Mouse (Mus musculus) kidney, adult 2 months (tissue): ENCODE data around the gene Disc1. TPM values are rescaled to one million over a fixed set of nuclear protein-coding genes. Genes with fewer than 3 reads are reported as not detected.

Experiments used
- DNase-seq: peaks from one replicate; pipeline ENCODE4 v3.0.0; 2021
- H3K27ac ChIP-seq: fragments of 200-500 bp; 2 replicates; pipeline ENCODE4 v1.5.1; 2012; ENCODE audit warnings: low read depth, low read length, control low read depth, inconsistent platforms; ENCODE audit not compliant: insufficient read depth
- H3K27me3 ChIP-seq: fragments of 200-500 bp; replicated peaks from 2 replicates; pipeline ENCODE4 v1.6.1; 2012; ENCODE audit warnings: mild to moderate bottlenecking, moderate library complexity, low read length, inconsistent platforms; ENCODE audit not compliant: control insufficient read depth, insufficient read depth
- H3K36me3 ChIP-seq: fragments of 200-500 bp; 2 replicates; pipeline ENCODE4 v1.6.1; 2012; ENCODE audit warnings: mild to moderate bottlenecking, moderate library complexity, low read length, inconsistent platforms; ENCODE audit not compliant: control insufficient read depth, insufficient read depth
- H3K4me1 ChIP-seq: fragments of 200-500 bp; 2 replicates; pipeline ENCODE4 v1.6.1; 2011; ENCODE audit warnings: low read length; ENCODE audit not compliant: control insufficient read depth, insufficient read depth
- H3K4me3 ChIP-seq: fragments of 200-500 bp; 2 replicates; pipeline ENCODE4 v1.5.1; 2011; ENCODE audit warnings: mild to moderate bottlenecking, low read depth, low read length, control low read depth; ENCODE audit not compliant: insufficient read depth
- CTCF ChIP-seq: fragments of 200-500 bp; conservative IDR thresholded peaks from 2 replicates; pipeline ENCODE4 v1.5.1; 2011; ENCODE audit warnings: low read depth, mild to moderate bottlenecking, control low read depth, low read length, moderate library complexity, mixed read lengths; ENCODE audit not compliant: insufficient read depth, insufficient read length
- POLR2A ChIP-seq: fragments of 200-500 bp; IDR thresholded peaks from one replicate; pipeline ENCODE4 v1.6.1; 2011; ENCODE audit warnings: low read depth, low read length, control low read depth
- WGBS: fragments of 180-500 bp; shearing (Covaris S2); methylation state at CpG from one replicate; pipeline ENCODE4 v1.1.7; 2018; 5-methylcytosine and 5-hydroxymethylcytosine counted together
- polyA plus RNA-seq: library from polyadenylated mRNA; depleted of rRNA; stranded (reverse); fragments of >200 nt; gene quantifications from 2 replicates; pipeline ENCODE4 v1.2.3, GENCODE M21; 2012

Gene Disc1
- polyA plus RNA-seq, 1 experiment: 0.58 TPM

DNA sequence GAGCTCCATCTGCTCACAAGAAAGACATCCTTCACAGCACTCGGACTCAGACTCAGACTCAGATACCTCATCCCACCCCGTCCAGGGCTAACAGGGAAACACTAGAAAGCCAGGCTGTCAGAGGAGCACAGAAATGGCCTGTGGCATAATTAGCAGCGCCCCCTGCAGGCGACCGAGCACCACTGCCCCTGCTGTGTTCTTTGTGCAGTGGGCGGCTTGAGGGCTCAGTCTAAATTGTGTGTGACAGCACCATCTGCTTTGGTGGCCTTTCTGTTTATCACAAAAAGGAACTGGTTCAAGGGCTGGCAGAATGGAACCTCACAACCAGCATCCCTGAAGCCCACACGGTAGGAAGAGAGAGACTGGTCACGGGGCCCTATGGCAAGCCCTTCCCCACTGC lies 19.3 kb upstream of the Disc1 start:
- Histone ChIP-seq H3K27me3 (no peaks in the 10 kb centered on the region), H3K36me3 (no peaks in the 10 kb centered on the region; the same call in 1 of the 2 replicates), H3K27ac (no peak overlapping the region), H3K4me3 (no peak overlapping the region), H3K4me1 (no peaks in the 10 kb centered on the region)
- DNase-seq: peak; percentile 57
- 48% methylated on average over 8 of the region's 8 CpGs for WGBS
- TF ChIP-seq POLR2A (no peak), CTCF (peak; percentile 76)

GRCm38 (mm10) chr8:125037081-125037480 lies 16.9 kb upstream of the Disc1 start:
- Histone ChIP-seq H3K27ac (no peak overlapping the region), H3K36me3 (no peaks in the 10 kb centered on the region; the same call in 1 of the 2 replicates), H3K4me3 (no peak overlapping the region), H3K4me1 (no peaks in the 10 kb centered on the region), H3K27me3 (no peaks in the 10 kb centered on the region)
- no peak for DNase-seq
- TF ChIP-seq CTCF (no peak), POLR2A (no peak)
- WGBS: 59% methylated on average over 7 of the region's 7 CpGs

DNA sequence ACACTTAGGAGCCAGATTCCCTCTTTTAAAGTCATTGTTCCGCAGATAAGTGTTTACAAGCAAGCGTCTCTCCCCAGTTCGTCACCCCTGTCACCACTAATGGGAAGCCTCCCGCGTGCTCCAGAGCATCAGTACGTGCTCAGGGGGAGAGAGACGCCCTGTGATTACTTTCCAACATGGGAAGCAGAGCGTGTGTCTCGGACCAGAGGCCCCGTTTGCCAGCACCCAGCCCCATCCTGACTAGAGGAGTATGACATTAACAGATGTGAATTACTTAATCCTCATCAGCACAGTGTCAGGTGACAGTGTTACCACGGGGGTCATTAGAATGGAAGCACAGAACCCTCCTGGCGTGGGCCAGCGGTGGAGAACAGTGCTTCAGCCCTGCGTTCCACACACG lies 15.3 kb upstream of the Disc1 start:
- no peak for DNase-seq
- 83% methylated on average over 15 of the region's 15 CpGs for WGBS
- no peak overlapping the region for H3K27ac ChIP-seq
- no peak overlapping the region for H3K4me3 ChIP-seq
- no peaks in the 10 kb centered on the region; the same call in 1 of the 2 replicates for H3K36me3 ChIP-seq
- no peak for TF ChIP-seq POLR2A
- TF ChIP-seq CTCF: no peak
- H3K27me3 ChIP-seq: no peaks in the 10 kb centered on the region
- H3K4me1 ChIP-seq: no peaks in the 10 kb centered on the region

GRCm38 (mm10) chr8:125040587-125041375 lies 13.2 kb upstream of the Disc1 start:
- Histone ChIP-seq H3K27ac (no peak overlapping the region), H3K36me3 (no peaks in the 10 kb centered on the region; the same call in 1 of the 2 replicates), H3K4me1 (no peaks in the 10 kb centered on the region), H3K4me3 (no peak overlapping the region), H3K27me3 (no peaks in the 10 kb centered on the region)
- DNase-seq: no peak
- TF ChIP-seq POLR2A: no peak
- WGBS: 70% methylated on average over 15 of the region's 15 CpGs

- no peak for TF ChIP-seq POLR2A
- no peak for TF ChIP-seq CTCF
- Histone ChIP-seq H3K36me3 (no peaks in the 10 kb centered on the region; the same call in 1 of the 2 replicates), H3K4me3 (no peak overlapping the region), H3K27ac (no peak overlapping the region), H3K4me1 (no peaks in the 10 kb centered on the region), H3K27me3 (no peaks in the 10 kb centered on the region)
- 49% methylated on average over 2 of the region's 2 CpGs for WGBS
- no peak for DNase-seq
Measured at GRCm38 (mm10) chr8:125041496-125041895, 12.5 kb upstream of the Disc1 start.

- Histone ChIP-seq H3K27me3 (no peaks in the 10 kb centered on the region), H3K36me3 (no peaks in the 10 kb centered on the region; the same call in 1 of the 2 replicates), H3K4me3 (no peak overlapping the region), H3K4me1 (no peaks in the 10 kb centered on the region), H3K27ac (no peak overlapping the region)
- DNase-seq: no peak
- no peak for TF ChIP-seq POLR2A
- TF ChIP-seq CTCF: no peak
- whole genome bisulfite sequencing: 77% methylated on average over 7 of the region's 7 CpGs
Measured at GRCm38 (mm10) chr8:125043394-125043793, 10.6 kb upstream of the Disc1 start.

GRCm38 (mm10) chr8:125043935-125044334 lies 10.1 kb upstream of the Disc1 start:
- H3K4me1 ChIP-seq: no peaks in the 10 kb centered on the region
- no peaks in the 10 kb centered on the region for H3K27me3 ChIP-seq
- WGBS: 32% methylated on average over 9 of the region's 9 CpGs
- no peak overlapping the region for H3K27ac ChIP-seq
- DNase-seq: no peak
- no peak overlapping the region for H3K4me3 ChIP-seq
- TF ChIP-seq CTCF (no peak), POLR2A (no peak)
- no peaks in the 10 kb centered on the region; the same call in 1 of the 2 replicates for H3K36me3 ChIP-seq

DNA sequence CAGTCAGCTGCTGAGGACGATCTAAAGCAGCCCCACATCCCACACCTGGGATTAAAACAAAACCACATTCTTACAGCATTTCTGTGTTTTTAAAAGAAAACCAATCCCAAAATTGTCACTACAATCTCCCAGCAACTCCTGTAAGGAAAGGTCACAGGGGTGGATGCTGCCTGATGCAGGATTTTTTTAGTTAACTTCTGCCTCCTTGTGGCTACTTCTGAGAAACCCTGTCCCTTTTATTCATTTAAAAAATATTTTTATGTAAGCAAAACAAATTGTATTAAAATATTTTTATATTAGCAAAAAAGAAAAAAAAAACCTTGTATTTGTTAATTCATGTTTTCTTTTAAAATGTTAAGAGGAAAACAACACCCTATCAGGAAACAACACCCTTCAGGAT lies 8.2 kb upstream of the Disc1 start:
- Histone ChIP-seq H3K4me1 (no peaks in the 10 kb centered on the region), H3K4me3 (no peak overlapping the region), H3K27ac (no peak overlapping the region), H3K27me3 (no peaks in the 10 kb centered on the region), H3K36me3 (no peaks in the 10 kb centered on the region)
- TF ChIP-seq POLR2A (no peak), CTCF (no peak)
- DNase-seq: no peak
- 92% methylated on average over 1 of the region's 1 CpGs for WGBS
